ENCODE assay signal across 16 mouse cellular contexts in genomic region chr9:26924146-26924545, GRCm38 (mm10). TPM values are rescaled to one million over a fixed set of nuclear protein-coding genes. Genes with fewer than 3 reads are reported as not detected.
DNase-seq lines count a peak whose midpoint lies in the region; ATAC-seq lines count a peak whose summit lies in the region.
"Had no signal": no experiment of that assay in that cellular context is flagged by ENCODE, and none has a peak within 500 bp of the region (broad histone marks: within the 10 kb centered on the region; RNA-seq: fewer than 3 reads in every experiment).

No protein-coding gene starts in this region.

- 0 out of 2 replicates have a peak, but pooled peaks have one; percentile 19 for ATAC-seq in lung, embryonic 15.5 days (ENCODE audit: borderline replicate concordance, extremely low read depth, low FRiP score, low TSS enrichment)

- DNase-seq in heart, postnatal 10 days, result peak; percentile 23 to 36
- no peak for DNase-seq in heart, embryonic 10.5 days (ENCODE audit: low spot score)
- peak; percentile 22 to 82 for DNase-seq in adrenal gland, adult (ENCODE audit: inconsistent age in 2 of 2, low spot score in 1 of 2)
- DNase-seq in fat pad, adult 2 months (ENCODE audit: extremely low read depth, low read depth, low spot score), result peak; percentile 68
- no peak for DNase-seq in embryo, embryonic 10.5 days (ENCODE audit: low spot score)
- DNase-seq in neural tube, embryonic 10.5 days (ENCODE audit: extremely low spot score, low spot score), result no peak
- DNase-seq in urinary bladder, postnatal 10 days (ENCODE audit: low spot score), result no peak
- DNase-seq: gastrocnemius, postnatal 25 days; layer of hippocampus, adult 9-11 months; thymus, postnatal 25 days had no signal

- no peaks in the 10 kb centered on the region for H3K36me3 ChIP-seq in heart, embryonic 10.5 days
- no peaks in the 10 kb centered on the region for H3K36me3 ChIP-seq in lung, embryonic 15.5 days
- H3K36me3 ChIP-seq: forebrain, embryonic 10.5 days; midbrain, embryonic 12.5 days had no signal

- intact Hi-C loops in heart, postnatal 10 days (cut with DNase I), result no loop called here

- no peak overlapping the region for H3K9ac ChIP-seq in lung, embryonic 15.5 days
- H3K9ac ChIP-seq: midbrain, embryonic 12.5 days had no signal

- peaks cover 4% of the 10 kb centered on the region; the same call in 1 of the 2 replicates for H3K4me1 ChIP-seq in heart, embryonic 10.5 days
- H3K4me1 ChIP-seq in lung, embryonic 15.5 days, result peaks cover 10% of the 10 kb centered on the region; the same call in 1 of the 2 replicates
- H3K4me1 ChIP-seq: forebrain, embryonic 10.5 days; midbrain, embryonic 12.5 days had no signal

- no peak overlapping the region for H3K27ac ChIP-seq in heart, embryonic 10.5 days
- H3K27ac ChIP-seq in lung, embryonic 15.5 days, result no peak overlapping the region
- H3K27ac ChIP-seq: forebrain, embryonic 10.5 days; midbrain, embryonic 12.5 days had no signal

- no peak overlapping the region for H3K4me3 ChIP-seq in heart, embryonic 10.5 days
- no peak overlapping the region for H3K4me3 ChIP-seq in lung, embryonic 15.5 days
- H3K4me3 ChIP-seq: forebrain, embryonic 10.5 days; midbrain, embryonic 12.5 days had no signal

- no peaks in the 10 kb centered on the region for H3K9me3 ChIP-seq in heart, embryonic 10.5 days
- H3K9me3 ChIP-seq in lung, embryonic 15.5 days, result no peaks in the 10 kb centered on the region
- H3K9me3 ChIP-seq: forebrain, embryonic 10.5 days; midbrain, embryonic 12.5 days had no signal

- no peaks in the 10 kb centered on the region for H3K27me3 ChIP-seq in heart, embryonic 10.5 days (ENCODE audit: insufficient read depth, poor library complexity, severe bottlenecking)
- H3K27me3 ChIP-seq in lung, embryonic 15.5 days, result no peaks in the 10 kb centered on the region
- H3K27me3 ChIP-seq: midbrain, embryonic 12.5 days had no signal

- no peak overlapping the region for H3K4me2 ChIP-seq in lung, embryonic 15.5 days
- H3K4me2 ChIP-seq: liver, embryonic 11.5 days; midbrain, embryonic 12.5 days had no signal

- 83% methylated on average over 3 of the region's 3 CpGs for WGBS in heart, embryonic 10.5 days
- 36% methylated on average over 3 of the region's 3 CpGs for WGBS in lung, embryonic 15.5 days

RNA-seq across cellular contexts. Expression of gene Gm1110, which starts 1.2 kb away (rescaled TPM):
- total RNA-seq in heart, postnatal 10 days (2021), result not detected
- polyA plus RNA-seq in heart, embryonic 10.5 days (2016; fragmentation: Nextera tagmentation; extraction: Ambion mirVana), result not detected in 2 replicates
- polyA plus RNA-seq in lung, embryonic 15.5 days (2015; fragmentation: Nextera tagmentation; extraction: Ambion mirVana), result not detected in 2 replicates
- total RNA-seq: gastrocnemius, postnatal 25 days had no signal
- polyA plus RNA-seq: C2C12; forebrain, embryonic 10.5 days; hindbrain, embryonic 11.5 days; liver, embryonic 11.5 days; midbrain, embryonic 12.5 days had no signal

Comparison
In these comparisons a context has a peak if more than half of its experiments do, and no peak if none do; other contexts are left out.
1. DNase-seq: peak in heart, postnatal 10 days (2 of 2), adrenal gland, adult (2 of 2) and fat pad, adult 2 months (single experiment); none in heart, embryonic 10.5 days (single experiment), embryo, embryonic 10.5 days (single experiment), neural tube, embryonic 10.5 days (single experiment) and urinary bladder, postnatal 10 days (single experiment).